Mouse (Mus musculus) MEL (cell line): ENCODE measurements at regions not wholly inside any gene's neighbourhood (a gene's known extent, or its start where the extent isn't known, plus 50 kb on each side); places are given as distances from the start of the nearest gene placed in this dataset.

Source experiments
- DNase-seq: peaks from one replicate; pipeline ENCODE4 v3.0.0; 2011; ENCODE audit warnings: low read depth, low spot score
- H3K27ac ChIP-seq: 2 replicates; pipeline ENCODE4 v1.5.1; 2012; ENCODE audit warnings: low read depth, mild to moderate bottlenecking, control low read depth, low read length, moderate library complexity; ENCODE audit not compliant: control insufficient read depth
- H3K27me3 ChIP-seq, 2 experiments: fragments of 150-350 bp in 1 of 2; sonication (generic) in 1 of 2; 2 replicates each; pipeline ENCODE4 v1.6.1; 2012; ENCODE audit warnings: low read length in 2 of 2, mild to moderate bottlenecking in 2 of 2, improper control_type of control experiment in 1 of 2, moderate library complexity in 1 of 2; ENCODE audit not compliant: insufficient read depth in 2 of 2, control insufficient read depth in 1 of 2
- H3K36me3 ChIP-seq, 2 experiments: 2 replicates each; pipeline ENCODE4 v1.6.1; 2012 to 2014; ENCODE audit warnings: low read length in 2 of 2, improper control_type of control experiment in 1 of 2, inconsistent platforms in 1 of 2, mild to moderate bottlenecking in 1 of 2; ENCODE audit not compliant: insufficient read depth in 2 of 2, control insufficient read depth in 1 of 2
- H3K4me1 ChIP-seq, 2 experiments: fragments of 150-350 bp in 1 of 2; sonication (generic) in 1 of 2; 2 replicates each; pipeline ENCODE4 v1.6.1; 2012; ENCODE audit warnings: low read length in 2 of 2, improper control_type of control experiment in 1 of 2, mild to moderate bottlenecking in 1 of 2; ENCODE audit not compliant: insufficient read depth in 2 of 2, control insufficient read depth in 1 of 2
- H3K4me3 ChIP-seq, 2 experiments: fragments of 150-350 bp in 1 of 2; sonication (generic) in 1 of 2; 2 replicates each; pipeline ENCODE4 v1.5.1; 2012; ENCODE audit warnings: low read depth in 2 of 2, low read length in 2 of 2, mild to moderate bottlenecking in 2 of 2, moderate library complexity in 2 of 2, control low read depth in 1 of 2, improper control_type of control experiment in 1 of 2; ENCODE audit not compliant: control insufficient read depth in 1 of 2, insufficient read depth in 1 of 2
- H3K79me2 ChIP-seq: 2 replicates; pipeline ENCODE4 v1.6.1; 2012; ENCODE audit warnings: mild to moderate bottlenecking, low read length, moderate library complexity; ENCODE audit not compliant: control insufficient read depth, poor library complexity, insufficient read depth
- H3K9ac ChIP-seq: 2 replicates; pipeline ENCODE4 v1.6.1; 2012; ENCODE audit warnings: low read depth, mild to moderate bottlenecking, control low read depth, low read length, moderate library complexity; ENCODE audit not compliant: control insufficient read depth, poor library complexity, severe bottlenecking
- H3K9me3 ChIP-seq: fragments of 150-350 bp; sonication (generic); replicated peaks from 2 replicates; pipeline ENCODE4 v1.6.1; 2012; ENCODE audit warnings: mild to moderate bottlenecking, low read length, improper control_type of control experiment, moderate library complexity; ENCODE audit not compliant: insufficient read depth
- BHLHE40 ChIP-seq: IDR thresholded peaks from 2 replicates; pipeline ENCODE4 v1.6.1; 2012; ENCODE audit warnings: low read depth, mild to moderate bottlenecking, inconsistent platforms, low read length, improper control_type of control experiment, borderline replicate concordance
- CHD2 ChIP-seq: IDR thresholded peaks from 2 replicates; pipeline ENCODE4 v1.6.1; 2011; ENCODE audit warnings: low read length, improper control_type of control experiment
- GABPA ChIP-seq: IDR thresholded peaks from 2 replicates; pipeline ENCODE4 v1.6.1; 2012; ENCODE audit warnings: low read depth, mild to moderate bottlenecking, inconsistent platforms, low read length, improper control_type of control experiment, moderate library complexity
- GATA1 ChIP-seq: IDR thresholded peaks from 2 replicates; pipeline ENCODE4 v1.6.1; 2011; ENCODE audit warnings: low read depth, low read length, improper control_type of control experiment
- MAFK ChIP-seq: IDR thresholded peaks from 2 replicates; pipeline ENCODE4 v1.6.1; 2011; ENCODE audit warnings: low read depth, mild to moderate bottlenecking, low read length, improper control_type of control experiment, borderline replicate concordance
- MYC ChIP-seq: IDR thresholded peaks from 2 replicates; pipeline ENCODE4 v1.6.1; 2011; ENCODE audit warnings: low read depth, mild to moderate bottlenecking, low read length, improper control_type of control experiment, moderate library complexity
- NRF1 ChIP-seq: IDR thresholded peaks from 2 replicates; pipeline ENCODE4 v1.6.1; 2014; ENCODE audit warnings: low read depth, mild to moderate bottlenecking, inconsistent platforms, low read length, improper control_type of control experiment, moderate library complexity; ENCODE audit not compliant: poor library complexity, insufficient read depth, severe bottlenecking
- POLR2AphosphoS2 ChIP-seq: IDR thresholded peaks from 2 replicates; pipeline ENCODE4 v1.6.1; 2011; ENCODE audit warnings: low read length, improper control_type of control experiment
- RCOR1 ChIP-seq: IDR thresholded peaks from 2 replicates; pipeline ENCODE4 v1.6.1; 2012; ENCODE audit warnings: low read depth, mild to moderate bottlenecking, inconsistent platforms, low read length, improper control_type of control experiment
- SIN3A ChIP-seq: IDR thresholded peaks from 2 replicates; pipeline ENCODE4 v1.6.1; 2012; ENCODE audit warnings: low read length, improper control_type of control experiment, inconsistent platforms
- TAL1 ChIP-seq: IDR thresholded peaks from 2 replicates; pipeline ENCODE4 v1.6.1; 2012; ENCODE audit warnings: mild to moderate bottlenecking, inconsistent platforms, low read length, moderate library complexity, mixed read lengths
- TBP ChIP-seq: IDR thresholded peaks from 2 replicates; pipeline ENCODE4 v1.8.0; 2011; ENCODE audit warnings: low read depth, low read length, improper control_type of control experiment
- TCF12 ChIP-seq: IDR thresholded peaks from 2 replicates; pipeline ENCODE4 v1.6.1; 2014; ENCODE audit warnings: low read depth, mild to moderate bottlenecking, inconsistent platforms, low read length, improper control_type of control experiment, moderate library complexity
- USF2 ChIP-seq, 2 experiments: IDR thresholded peaks; 2 replicates each; pipeline ENCODE4 v1.6.1; 2011 to 2012; ENCODE audit warnings: improper control_type of control experiment in 2 of 2, low read length in 2 of 2, borderline replicate concordance in 1 of 2, inconsistent platforms in 1 of 2, low read depth in 1 of 2, mild to moderate bottlenecking in 1 of 2; ENCODE audit not compliant: insufficient read depth in 1 of 2
- ZKSCAN1 ChIP-seq: IDR thresholded peaks from 2 replicates; pipeline ENCODE4 v1.6.1; 2012; ENCODE audit warnings: low read depth, mild to moderate bottlenecking, inconsistent platforms, low read length, improper control_type of control experiment, moderate library complexity
- ZMIZ1 ChIP-seq: IDR thresholded peaks from 2 replicates; pipeline ENCODE4 v1.6.1; 2012; ENCODE audit warnings: low read depth, mild to moderate bottlenecking, inconsistent platforms, low read length, improper control_type of control experiment, moderate library complexity

DNA sequence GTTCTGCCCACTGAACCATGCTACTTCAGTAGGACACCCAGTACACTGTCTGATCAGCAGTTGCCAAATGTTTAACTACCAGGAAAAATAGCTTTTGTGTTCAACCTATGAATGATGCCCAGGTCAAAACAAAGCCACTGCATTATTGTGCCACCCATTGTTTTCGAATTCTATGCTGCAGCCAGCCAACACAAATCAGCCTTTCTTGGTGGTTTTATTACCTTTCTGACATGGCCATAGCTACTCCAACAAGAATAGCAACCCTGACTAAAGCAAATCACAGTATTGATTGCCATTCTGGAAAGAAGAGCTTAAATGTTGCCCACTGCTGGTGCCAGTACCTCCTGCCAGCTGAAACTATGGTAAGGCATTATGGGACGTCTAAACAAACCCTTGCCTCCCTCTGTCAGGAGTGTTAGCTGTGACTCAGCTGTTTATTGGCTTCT, 225.7 kb downstream of the Basp1 start:
- Histone ChIP-seq H3K36me3 (no peaks in the 10 kb centered on the region), H3K4me3 (no peak overlapping the region)
- TF ChIP-seq CHD2, result no peak
- TF ChIP-seq MYC, result no peak
- TF ChIP-seq RCOR1, result no peak
- TF ChIP-seq ZMIZ1, result no peak

GRCm38 (mm10) chr15:25172755-25173154, 240.8 kb downstream of the Basp1 start:
- Histone ChIP-seq H3K4me1 (no peaks in the 10 kb centered on the region), H3K27me3 (no peaks in the 10 kb centered on the region), H3K79me2 (no peaks in the 10 kb centered on the region), H3K27ac (no peak overlapping the region), H3K9ac (no peak overlapping the region), H3K9me3 (no peaks in the 10 kb centered on the region), H3K4me3 (no peak overlapping the region), H3K36me3 (no peaks in the 10 kb centered on the region)
- no peak for DNase-seq
- TF ChIP-seq MAFK (no peak), TAL1 (no peak), SIN3A (no peak), TCF12 (no peak), BHLHE40 (no peak), GABPA (no peak), USF2 (IDR thresholded peaks at IDR 0.05; ENCODE audit: borderline replicate concordance in 1 of 2, insufficient read depth in 1 of 2, low read depth in 1 of 2, low read length in 2 of 2) (no peak), TBP (no peak), ZKSCAN1 (no peak), NRF1 (no peak), POLR2AphosphoS2 (no peak)

More for the DNA sequence above, 225.7 kb downstream of the Basp1 start:
- Histone ChIP-seq H3K27ac (no peak overlapping the region), H3K27me3 (no peaks in the 10 kb centered on the region), H3K9ac (no peak overlapping the region), H3K4me1 (no peaks in the 10 kb centered on the region), H3K79me2 (no peaks in the 10 kb centered on the region), H3K9me3 (no peaks in the 10 kb centered on the region)
- no peak for DNase-seq

DNA sequence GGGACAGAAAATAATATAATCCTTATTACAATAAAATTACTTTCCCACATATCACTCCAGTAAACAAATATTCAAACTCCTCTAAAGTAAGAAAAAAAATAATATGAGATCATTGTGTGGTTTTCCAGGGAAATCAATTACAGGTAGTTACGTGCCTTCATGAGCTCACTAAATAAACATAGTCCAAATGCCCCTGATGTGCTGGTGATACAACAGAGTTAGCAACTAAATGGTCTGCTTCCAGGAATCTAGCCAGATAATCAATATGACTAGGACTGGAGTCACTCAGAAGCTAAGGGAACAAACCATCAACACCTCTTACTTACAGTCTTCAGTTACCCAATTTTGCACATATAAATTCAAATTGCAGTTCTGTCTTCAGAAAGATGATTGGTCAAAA, 267.2 kb downstream of the Basp1 start:
- Histone ChIP-seq H3K27me3 (no peaks in the 10 kb centered on the region), H3K36me3 (no peaks in the 10 kb centered on the region), H3K4me3 (no peak overlapping the region), H3K79me2 (no peaks in the 10 kb centered on the region), H3K4me1 (no peaks in the 10 kb centered on the region), H3K27ac (no peak overlapping the region), H3K9ac (no peak overlapping the region), H3K9me3 (no peaks in the 10 kb centered on the region)
- no peak for TF ChIP-seq GABPA
- no peak for TF ChIP-seq GATA1
- DNase-seq, result no peak
